Mouse (Mus musculus): ENCODE data around the gene Igfbpl1. TPM values are rescaled to one million over a fixed set of nuclear protein-coding genes. Genes with fewer than 3 reads are reported as not detected.

Igfbpl1 gene
- polyA plus RNA-seq, 1 experiment from 2014 or later: not detected

GRCm38 (mm10) chr4:45848825-45849156 is 22.1 kb upstream of the Igfbpl1 start:
- WGBS: 10% methylated on average over 10 of the region's 10 CpGs
- H3K4me1 ChIP-seq (ENCODE audit: insufficient read depth, low read length): peaks cover 13% of the 10 kb centered on the region
- H3K27me3 ChIP-seq (ENCODE audit: insufficient read depth, low read length): no peaks in the 10 kb centered on the region
- H3K9ac ChIP-seq (replicated peaks; ENCODE audit: low read length): no peak overlapping the region
- H3K4me2 ChIP-seq (replicated peaks; ENCODE audit: low read depth, low read length): peak overlapping the region; percentile 20; the same call in 1 of the 2 replicates
- ATAC-seq (ENCODE audit: low FRiP score, low TSS enrichment): no peak
- no peaks in the 10 kb centered on the region for H3K9me3 ChIP-seq (ENCODE audit: low read length)
- no peak overlapping the region for H3K27ac ChIP-seq (ENCODE audit: low read length)
- no peaks in the 10 kb centered on the region for H3K36me3 ChIP-seq (ENCODE audit: insufficient read depth, low read length)
- 0 out of 2 replicates have a peak overlapping the region, but pooled peaks have one; percentile 0 for H3K4me3 ChIP-seq (ENCODE audit: low read length)

GRCm38 (mm10) chr4:45848109-45848824 is 21.5 kb upstream of the Igfbpl1 start, which contains the start of gene Stra6l:
Stra6l (plus strand) TSS chr4:45848664.
- 12% methylated on average over 10 of the region's 10 CpGs for WGBS
- no peaks in the 10 kb centered on the region for H3K36me3 ChIP-seq (ENCODE audit: insufficient read depth, low read length)
- no peak within 1 kb of the TSS for H3K27ac ChIP-seq (ENCODE audit: low read length)
- 0 out of 2 replicates have a peak within 1 kb of the TSS, but pooled peaks have one; percentile 0 for H3K4me3 ChIP-seq (ENCODE audit: low read length)
- no peak for ATAC-seq (ENCODE audit: low FRiP score, low TSS enrichment)
- H3K9ac ChIP-seq (replicated peaks; ENCODE audit: low read length): no peak within 1 kb of the TSS
- no peaks in the 10 kb centered on the region for H3K27me3 ChIP-seq (ENCODE audit: insufficient read depth, low read length)
- peak within 1 kb of the TSS; percentile 20; the same call in 1 of the 2 replicates for H3K4me2 ChIP-seq (replicated peaks; ENCODE audit: low read depth, low read length)
- no peaks in the 10 kb centered on the region for H3K9me3 ChIP-seq (ENCODE audit: low read length)
- H3K4me1 ChIP-seq (ENCODE audit: insufficient read depth, low read length): peaks cover 13% of the 10 kb centered on the region

DNA sequence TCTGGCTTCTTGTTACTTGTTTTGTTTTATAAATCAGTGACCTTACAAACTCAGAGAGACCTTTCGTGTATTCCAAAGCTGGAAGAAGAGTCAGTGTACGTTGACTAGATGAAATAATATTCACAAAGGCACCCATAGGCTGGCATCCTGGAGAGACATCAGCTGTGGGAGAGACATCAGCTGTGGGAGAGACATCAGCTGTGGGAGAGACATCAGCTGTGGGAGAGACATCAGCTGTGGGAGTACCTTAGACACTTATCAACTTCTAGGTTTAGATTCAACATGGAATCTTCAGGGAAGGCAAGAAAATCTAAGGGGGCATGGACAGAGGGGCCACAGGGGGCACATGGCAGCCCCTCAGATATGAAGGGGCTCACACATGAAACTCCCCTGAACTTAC is 19.5 kb upstream of the Igfbpl1 start:
- Histone ChIP-seq H3K36me3 (ENCODE audit: insufficient read depth, low read length) (no peaks in the 10 kb centered on the region), H3K27ac (ENCODE audit: low read length) (no peak overlapping the region), H3K4me2 (replicated peaks; ENCODE audit: low read depth, low read length) (no peak overlapping the region), H3K9me3 (ENCODE audit: low read length) (no peaks in the 10 kb centered on the region), H3K9ac (replicated peaks; ENCODE audit: low read length) (no peak overlapping the region), H3K4me3 (ENCODE audit: low read length) (no peak overlapping the region), H3K4me1 (ENCODE audit: insufficient read depth, low read length) (peaks cover 3% of the 10 kb centered on the region; the same call in 1 of the 2 replicates), H3K27me3 (ENCODE audit: insufficient read depth, low read length) (no peaks in the 10 kb centered on the region)
- WGBS: 87% methylated on average over 2 of the region's 2 CpGs
- no peak for ATAC-seq (ENCODE audit: low FRiP score, low TSS enrichment)

GRCm38 (mm10) chr4:45844355-45844754 is 17.6 kb upstream of the Igfbpl1 start:
- WGBS: 50% methylated on average over 14 of the region's 14 CpGs
- H3K4me2 ChIP-seq (replicated peaks; ENCODE audit: low read depth, low read length): no peak overlapping the region
- no peaks in the 10 kb centered on the region for H3K27me3 ChIP-seq (ENCODE audit: insufficient read depth, low read length)
- H3K27ac ChIP-seq (ENCODE audit: low read length): no peak overlapping the region
- H3K4me3 ChIP-seq (ENCODE audit: low read length): no peak overlapping the region
- no peak for ATAC-seq (ENCODE audit: low FRiP score, low TSS enrichment)
- H3K9me3 ChIP-seq (ENCODE audit: low read length): no peaks in the 10 kb centered on the region
- no peaks in the 10 kb centered on the region for H3K36me3 ChIP-seq (ENCODE audit: insufficient read depth, low read length)
- no peak overlapping the region for H3K9ac ChIP-seq (replicated peaks; ENCODE audit: low read length)
- peaks cover 2% of the 10 kb centered on the region; the same call in 1 of the 2 replicates for H3K4me1 ChIP-seq (ENCODE audit: insufficient read depth, low read length)

- H3K36me3 ChIP-seq (ENCODE audit: insufficient read depth, low read length): no peaks in the 10 kb centered on the region
- H3K27ac ChIP-seq (ENCODE audit: low read length): no peak overlapping the region
- no peaks in the 10 kb centered on the region for H3K9me3 ChIP-seq (ENCODE audit: low read length)
- peaks cover 20% of the 10 kb centered on the region for H3K27me3 ChIP-seq (ENCODE audit: insufficient read depth, low read length)
- H3K4me2 ChIP-seq (replicated peaks; ENCODE audit: low read depth, low read length): no peak overlapping the region
- no peak overlapping the region for H3K4me3 ChIP-seq (ENCODE audit: low read length)
- no peak overlapping the region for H3K9ac ChIP-seq (replicated peaks; ENCODE audit: low read length)
- 46% methylated on average over 5 of the region's 5 CpGs for WGBS
- no peaks in the 10 kb centered on the region for H3K4me1 ChIP-seq (ENCODE audit: insufficient read depth, low read length)
- ATAC-seq (ENCODE audit: low FRiP score, low TSS enrichment): no peak
These were observed 6.7 kb upstream of the Igfbpl1 start for GRCm38 (mm10) chr4:45833461-45833860.

DNA sequence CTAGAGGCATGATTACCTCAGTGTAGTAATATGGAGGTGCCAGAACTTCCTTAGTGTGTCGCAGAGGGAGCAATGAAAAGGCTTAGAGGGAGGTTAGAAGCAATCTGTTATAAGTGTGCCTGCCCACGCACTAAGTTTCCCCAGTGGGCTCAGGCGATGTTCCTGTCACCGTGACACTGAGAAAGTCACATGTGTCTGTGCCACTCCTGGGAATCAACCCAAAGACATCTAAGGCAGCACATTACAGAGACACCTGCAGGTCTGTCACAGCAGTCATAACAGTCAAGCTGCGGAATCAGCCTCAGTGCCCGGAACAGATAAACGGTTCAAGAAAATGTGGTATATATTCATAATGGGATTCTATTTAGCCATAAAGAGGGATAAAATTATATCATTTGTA is 5.3 kb upstream of the Igfbpl1 start:
- no peaks in the 10 kb centered on the region for H3K9me3 ChIP-seq (ENCODE audit: low read length)
- no peak for ATAC-seq (ENCODE audit: low FRiP score, low TSS enrichment)
- 91% methylated on average over 7 of the region's 7 CpGs for WGBS
- no peak overlapping the region for H3K9ac ChIP-seq (replicated peaks; ENCODE audit: low read length)
- no peak overlapping the region for H3K4me3 ChIP-seq (ENCODE audit: low read length)
- no peaks in the 10 kb centered on the region for H3K36me3 ChIP-seq (ENCODE audit: insufficient read depth, low read length)
- H3K27me3 ChIP-seq (ENCODE audit: insufficient read depth, low read length): peaks cover 35% of the 10 kb centered on the region
- H3K4me2 ChIP-seq (replicated peaks; ENCODE audit: low read depth, low read length): no peak overlapping the region
- no peaks in the 10 kb centered on the region for H3K4me1 ChIP-seq (ENCODE audit: insufficient read depth, low read length)
- no peak overlapping the region for H3K27ac ChIP-seq (ENCODE audit: low read length)

DNA sequence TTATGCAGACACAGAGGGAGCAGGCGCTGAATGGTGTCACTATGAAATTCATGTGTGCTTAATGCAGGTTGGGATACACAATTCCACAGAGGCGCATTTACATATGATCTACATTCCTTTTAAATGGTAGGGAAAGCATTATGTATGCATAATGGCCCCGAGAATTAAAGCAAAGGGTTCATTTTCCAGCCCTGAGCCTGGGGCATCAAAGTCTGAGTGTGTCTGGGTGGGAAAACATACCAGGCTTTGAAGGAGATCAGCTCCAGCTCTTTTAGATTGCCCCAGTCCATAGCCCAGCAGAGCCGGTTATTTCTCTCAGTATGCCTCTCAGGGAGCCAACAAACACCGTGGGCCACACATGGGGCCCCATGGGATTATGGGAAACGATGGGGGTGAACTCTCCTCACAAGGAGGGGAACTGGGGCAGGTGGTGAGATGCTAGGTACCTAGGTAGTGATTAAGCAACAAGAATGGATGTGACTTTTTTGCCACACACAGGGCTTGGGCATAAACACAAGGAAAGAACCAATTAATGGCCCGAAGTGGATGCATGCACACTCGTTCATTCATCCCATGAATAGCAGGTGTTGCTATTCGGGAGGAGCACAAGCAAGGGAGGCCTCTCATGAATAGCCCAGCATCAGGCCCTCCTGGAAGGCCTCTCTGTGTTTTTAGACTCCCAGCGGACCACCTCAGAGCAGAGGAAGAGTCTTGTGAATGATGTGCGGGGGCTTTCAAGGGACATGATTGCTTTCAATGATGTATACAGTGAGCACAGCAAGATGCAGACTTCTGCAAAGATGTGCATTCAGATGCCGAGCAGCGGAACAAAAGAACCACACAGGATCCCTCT is 3.4 kb upstream of the Igfbpl1 start:
- Histone ChIP-seq H3K27me3 (ENCODE audit: insufficient read depth, low read length) (peaks cover 54% of the 10 kb centered on the region), H3K4me1 (ENCODE audit: insufficient read depth, low read length) (peaks cover 6% of the 10 kb centered on the region; the same call in 1 of the 2 replicates), H3K4me3 (ENCODE audit: low read length) (no peak overlapping the region), H3K27ac (ENCODE audit: low read length) (no peak overlapping the region), H3K9me3 (ENCODE audit: low read length) (no peaks in the 10 kb centered on the region), H3K4me2 (replicated peaks; ENCODE audit: low read depth, low read length) (no peak overlapping the region), H3K36me3 (ENCODE audit: insufficient read depth, low read length) (no peaks in the 10 kb centered on the region), H3K9ac (replicated peaks; ENCODE audit: low read length) (no peak overlapping the region)
- no peak for ATAC-seq (ENCODE audit: low FRiP score, low TSS enrichment)
- WGBS: 64% methylated on average over 13 of the region's 13 CpGs

- Histone ChIP-seq H3K4me1 (ENCODE audit: insufficient read depth, low read length) (peaks cover 7% of the 10 kb centered on the region), H3K27me3 (ENCODE audit: insufficient read depth, low read length) (peaks cover 72% of the 10 kb centered on the region), H3K27ac (ENCODE audit: low read length) (no peak overlapping the region), H3K4me2 (replicated peaks; ENCODE audit: low read depth, low read length) (no peak overlapping the region), H3K4me3 (ENCODE audit: low read length) (no peak overlapping the region), H3K9ac (replicated peaks; ENCODE audit: low read length) (no peak overlapping the region), H3K36me3 (ENCODE audit: insufficient read depth, low read length) (no peaks in the 10 kb centered on the region), H3K9me3 (ENCODE audit: low read length) (no peaks in the 10 kb centered on the region)
- WGBS: 26% methylated on average over 14 of the region's 14 CpGs
- ATAC-seq (ENCODE audit: low FRiP score, low TSS enrichment): no peak
These were observed 1.8 kb downstream of the Igfbpl1 start for GRCm38 (mm10) chr4:45824761-45825556.

- peaks cover 14% of the 10 kb centered on the region for H3K4me1 ChIP-seq (ENCODE audit: insufficient read depth, low read length)
- H3K4me2 ChIP-seq (replicated peaks; ENCODE audit: low read depth, low read length): no peak overlapping the region
- no peak overlapping the region for H3K27ac ChIP-seq (ENCODE audit: low read length)
- no peaks in the 10 kb centered on the region for H3K9me3 ChIP-seq (ENCODE audit: low read length)
- no peak for ATAC-seq (ENCODE audit: low FRiP score, low TSS enrichment)
- H3K36me3 ChIP-seq (ENCODE audit: insufficient read depth, low read length): no peaks in the 10 kb centered on the region
- H3K27me3 ChIP-seq (ENCODE audit: insufficient read depth, low read length): peaks cover 67% of the 10 kb centered on the region
- no peak overlapping the region for H3K9ac ChIP-seq (replicated peaks; ENCODE audit: low read length)
- 13% methylated on average over 10 of the region's 10 CpGs for WGBS
- no peak overlapping the region for H3K4me3 ChIP-seq (ENCODE audit: low read length)
These were observed 2.5 kb downstream of the Igfbpl1 start for GRCm38 (mm10) chr4:45824049-45824760.

All from kidney, embryonic 16.5 days (tissue).